Mouse (Mus musculus) lung, postnatal 36 days (tissue): ENCODE data around the gene Dnajb2.

Source experiments
- DNase-seq: peaks from one replicate; pipeline ENCODE4 v3.0.0; 2022; ENCODE audit warnings: mixed read lengths

The Dnajb2 gene

DNA sequence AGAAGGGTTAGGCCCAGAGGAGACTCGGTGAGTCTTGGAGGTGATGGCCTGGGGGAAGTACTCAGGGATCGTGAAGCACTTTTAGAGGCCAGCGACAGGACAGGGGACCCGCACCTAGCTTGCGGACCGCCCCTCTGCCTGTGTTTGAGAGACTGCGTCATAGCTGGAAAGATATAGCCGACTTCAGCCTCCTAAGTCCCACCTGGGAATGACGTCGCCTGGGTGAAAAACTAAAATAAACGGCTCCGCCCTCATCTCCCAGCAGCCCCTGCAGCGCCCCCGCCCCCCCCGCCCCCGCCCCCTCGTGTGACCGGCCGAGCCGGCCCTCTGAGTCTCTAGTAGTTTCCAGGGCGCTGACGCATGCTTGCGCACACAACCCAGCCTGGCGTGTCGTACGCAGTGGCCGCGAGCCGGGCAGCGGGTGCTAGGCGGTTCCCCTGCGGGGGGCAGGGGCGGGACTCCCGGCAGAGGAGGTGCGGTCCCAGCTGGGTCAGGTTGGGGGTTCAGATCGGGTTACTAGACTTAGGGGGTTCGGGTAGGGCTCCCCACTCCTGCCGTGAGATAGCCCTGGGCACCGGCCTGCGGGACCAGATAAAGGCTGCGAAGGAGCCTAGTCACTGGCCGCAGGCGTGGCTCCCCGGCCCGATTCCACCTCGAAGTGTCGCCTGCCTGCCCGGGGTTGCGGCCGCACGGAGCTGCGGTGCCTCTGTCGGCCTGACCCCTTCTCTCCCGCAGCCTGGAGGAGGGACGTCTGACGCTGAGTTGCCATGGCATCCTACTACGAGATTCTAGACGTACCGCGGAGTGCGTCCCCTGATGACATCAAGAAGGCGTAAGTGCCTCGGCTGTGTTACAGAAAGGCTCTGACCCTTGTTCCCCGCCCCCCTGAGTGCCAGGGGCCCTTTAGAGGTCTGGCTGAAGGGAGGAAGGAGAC lies at the start of gene Dnajb2:
Gene Dnajb2, plus strand, starts transcription at position 290 of the 934 bp plus-strand sequence.
- DNase-seq, result peak; percentile 93

DNA sequence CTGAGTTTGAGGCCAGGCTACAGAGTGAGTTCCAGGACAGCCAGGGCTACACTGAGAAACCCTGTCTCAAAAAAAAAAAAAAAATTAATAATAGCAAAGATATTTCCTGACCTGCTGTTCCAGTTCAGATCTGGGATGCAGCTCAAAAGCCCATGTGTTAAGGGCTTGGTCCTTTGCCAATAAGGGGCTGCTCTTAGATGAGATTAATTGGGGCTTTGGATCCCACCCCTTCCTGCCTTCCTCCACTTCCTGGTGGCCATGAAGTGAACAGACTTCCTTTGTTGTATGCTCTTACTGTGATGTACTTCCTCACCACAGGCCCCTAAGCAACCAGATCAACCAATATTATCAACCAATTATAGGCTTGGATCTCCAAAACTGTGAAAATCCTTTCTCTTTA lies 49.1 kb upstream of the Dnajb2 start:
- DNase-seq, result no peak

DNA sequence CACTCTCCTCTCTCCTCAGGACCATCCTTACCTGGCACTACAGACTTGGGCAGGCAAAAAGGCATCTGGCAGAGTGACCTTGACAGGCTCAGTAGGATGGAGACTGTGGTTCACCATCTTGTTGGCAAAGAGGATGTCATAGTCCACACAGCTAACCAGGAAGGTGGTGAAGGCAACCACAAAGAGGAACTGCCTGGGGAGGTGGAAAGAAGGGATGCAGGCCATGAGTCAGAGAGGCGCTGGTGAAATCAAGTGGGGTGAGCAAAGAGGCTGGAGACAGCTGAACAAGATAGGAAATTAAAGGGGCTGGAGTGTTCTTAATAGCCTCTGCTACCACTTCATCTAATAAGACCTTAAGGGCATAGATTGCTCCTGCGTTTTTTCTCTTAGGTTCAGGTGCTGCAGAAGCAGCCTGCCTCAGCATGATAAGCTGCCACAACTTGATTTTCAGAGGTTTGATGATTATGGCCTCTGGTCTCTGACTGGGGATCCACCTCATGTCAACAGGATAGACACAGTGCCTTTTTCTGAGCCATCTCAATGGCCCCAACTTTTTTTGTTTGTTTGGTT lies 48.2 kb upstream of the Dnajb2 start:
- peak; percentile 47 for DNase-seq

GRCm38 (mm10) chr1:75190577-75190976 lies 45.6 kb upstream of the Dnajb2 start:
- no peak for DNase-seq

DNA sequence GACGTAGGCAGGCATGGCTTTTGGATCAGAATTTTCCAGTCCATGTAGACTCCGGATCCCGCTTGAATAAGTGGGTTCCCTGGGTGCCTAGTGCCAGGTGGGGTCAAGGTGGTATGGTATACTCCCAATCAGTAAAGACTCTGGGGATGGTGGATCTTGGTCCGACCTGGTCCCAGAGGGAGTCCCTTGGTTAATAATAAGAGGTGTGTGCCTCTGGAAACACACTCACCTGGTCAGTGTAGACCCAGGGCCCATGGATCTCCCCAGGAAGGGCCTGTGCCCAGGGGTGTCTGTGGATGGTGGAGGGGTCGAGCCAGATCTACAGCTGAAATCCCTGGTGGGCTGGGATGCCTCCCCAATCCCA lies 45.0 kb upstream of the Dnajb2 start:
- no peak for DNase-seq

- DNase-seq, result peak; percentile 99
These were observed 44.4 kb upstream of the Dnajb2 start, which contains the start of the genes Ankzf1 and Atg9a for GRCm38 (mm10) chr1:75191622-75192402. Gene Ankzf1 (plus strand): TSS chr1:75192151. Gene Atg9a (minus strand): TSS chr1:75192196.

DNA sequence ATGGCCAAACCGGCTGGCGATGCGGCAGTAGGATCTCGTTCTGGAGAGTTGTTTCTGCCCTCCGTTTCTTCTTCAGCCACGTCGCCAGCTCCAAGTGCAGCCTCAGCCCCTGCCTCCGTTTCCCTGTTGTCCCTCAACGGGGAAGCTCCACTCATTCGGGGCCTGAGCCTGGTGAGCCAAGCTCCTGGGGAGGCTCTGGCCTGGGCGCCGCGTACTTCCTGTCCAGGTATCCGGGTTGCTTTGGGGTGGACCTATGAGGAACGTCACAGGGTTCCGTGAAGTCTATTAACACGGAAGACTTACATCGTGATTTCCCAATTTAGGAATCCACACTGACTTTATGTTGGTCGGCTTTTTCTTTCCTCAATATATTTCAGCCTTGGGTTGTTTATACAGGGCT lies 43.8 kb upstream of the Dnajb2 start:
- peak; percentile 75 for DNase-seq

- no peak for DNase-seq
These were observed 35.0 kb upstream of the Dnajb2 start for GRCm38 (mm10) chr1:75201236-75201635.

DNA sequence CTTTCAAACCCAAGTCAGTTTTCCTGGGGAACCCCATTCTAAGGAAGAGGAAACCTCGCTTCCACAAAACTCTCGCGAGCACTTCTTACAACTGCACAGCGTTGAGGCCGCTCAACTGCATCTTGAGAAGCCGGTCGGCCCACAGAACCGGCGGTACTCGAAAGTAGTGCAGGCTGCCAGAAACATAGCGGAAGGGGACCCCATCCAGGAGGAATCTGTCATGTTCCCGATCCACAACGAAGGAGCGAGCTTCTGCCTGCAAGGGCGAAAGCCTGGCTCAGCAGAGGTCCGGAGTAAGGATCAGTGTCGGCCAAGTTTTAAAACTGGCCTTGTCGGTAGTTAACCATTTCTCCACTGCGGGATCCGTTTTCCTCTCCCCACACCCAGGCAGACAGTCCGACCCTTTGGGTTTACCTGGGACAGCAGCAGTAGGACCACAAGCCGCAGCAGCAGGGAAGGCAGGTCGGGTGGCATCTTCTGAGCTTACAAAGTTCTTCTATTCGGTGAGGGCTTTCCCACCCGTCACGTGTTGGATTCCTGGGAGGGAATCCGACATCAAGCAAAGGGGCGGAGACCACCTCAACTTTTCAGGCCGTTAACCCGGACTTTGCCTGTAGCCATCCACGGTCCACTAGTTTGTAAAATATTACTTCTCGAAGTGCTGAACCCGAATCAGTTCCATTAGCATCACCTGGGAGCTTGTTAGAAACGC lies 27.1 kb upstream of the Dnajb2 start:
- DNase-seq, result peak; percentile 66

GRCm38 (mm10) chr1:75210136-75211087 lies 25.8 kb upstream of the Dnajb2 start, which contains the start of the genes Glb1l and Stk16:
Gene Glb1l (minus strand): TSS chr1:75210813.
Gene Stk16 (plus strand): TSS chr1:75210838.
- peak; percentile 98 for DNase-seq

GRCm38 (mm10) chr1:75211141-75211708 lies 25.0 kb upstream of the Dnajb2 start:
- no peak for DNase-seq

GRCm38 (mm10) chr1:75212542-75212941 lies 23.7 kb upstream of the Dnajb2 start:
- no peak for DNase-seq

GRCm38 (mm10) chr1:75213096-75213495 lies 23.1 kb upstream of the Dnajb2 start:
- peak; percentile 58 for DNase-seq

- no peak for DNase-seq
These were observed 21.8 kb upstream of the Dnajb2 start for GRCm38 (mm10) chr1:75214442-75214841.

DNA sequence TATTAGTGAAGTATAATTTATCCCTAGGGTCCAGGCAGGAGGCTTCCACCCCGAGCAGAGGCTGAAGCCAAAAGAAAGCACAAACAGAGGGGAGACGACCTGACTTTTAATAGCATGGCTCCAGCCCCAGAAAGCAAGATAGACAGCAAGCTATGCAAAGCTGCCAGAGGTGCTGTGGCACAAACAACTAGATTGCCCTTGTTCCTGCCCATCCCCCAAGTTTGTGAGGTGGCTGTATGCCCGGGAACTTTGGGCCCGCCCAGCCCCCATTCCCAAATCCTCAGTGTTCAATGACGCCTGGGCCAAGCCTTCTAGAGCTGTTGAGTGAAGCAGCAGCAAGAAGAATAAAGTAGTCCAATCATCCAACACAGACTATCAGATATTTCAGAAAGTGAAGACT lies 21.3 kb upstream of the Dnajb2 start:
- DNase-seq, result no peak

- no peak for DNase-seq
These were observed 20.4 kb upstream of the Dnajb2 start for GRCm38 (mm10) chr1:75215785-75216184.

DNA sequence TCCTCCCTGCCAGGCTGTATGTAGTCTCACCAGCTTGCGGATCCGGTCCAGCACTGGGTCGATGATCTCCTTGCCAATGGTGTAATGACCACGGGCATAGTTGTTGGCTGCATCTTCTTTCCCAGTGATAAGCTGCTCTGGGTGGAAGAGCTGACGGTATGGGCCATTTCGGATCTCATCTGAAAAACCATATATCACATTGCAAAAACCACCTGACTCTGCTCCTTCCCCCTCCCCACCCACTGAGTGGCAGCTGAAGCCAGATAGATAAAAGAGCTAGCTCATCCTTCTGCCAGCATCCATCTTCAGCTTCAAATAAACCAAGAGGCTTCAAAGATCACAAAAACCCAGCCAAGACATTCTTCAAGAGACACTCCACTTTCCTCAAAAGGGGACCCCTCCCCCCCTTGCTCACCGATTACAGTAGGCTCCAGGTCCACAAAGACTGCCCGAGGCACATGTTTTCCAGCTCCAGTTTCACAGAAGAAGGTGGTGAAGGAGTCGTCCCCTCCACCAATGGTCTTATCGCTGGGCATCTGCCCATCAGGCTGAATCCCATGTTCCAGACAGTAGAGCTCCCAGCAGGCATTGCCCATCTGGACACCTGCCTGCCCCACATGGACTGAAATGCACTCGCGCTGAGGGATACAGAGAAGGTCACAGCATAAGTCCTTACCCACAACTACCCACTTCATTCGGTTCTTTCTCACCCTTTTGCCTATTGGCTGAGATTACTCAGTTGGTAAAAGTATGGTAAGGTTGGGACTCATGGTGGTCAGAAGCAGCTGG lies 19.2 kb upstream of the Dnajb2 start:
- no peak for DNase-seq

DNA sequence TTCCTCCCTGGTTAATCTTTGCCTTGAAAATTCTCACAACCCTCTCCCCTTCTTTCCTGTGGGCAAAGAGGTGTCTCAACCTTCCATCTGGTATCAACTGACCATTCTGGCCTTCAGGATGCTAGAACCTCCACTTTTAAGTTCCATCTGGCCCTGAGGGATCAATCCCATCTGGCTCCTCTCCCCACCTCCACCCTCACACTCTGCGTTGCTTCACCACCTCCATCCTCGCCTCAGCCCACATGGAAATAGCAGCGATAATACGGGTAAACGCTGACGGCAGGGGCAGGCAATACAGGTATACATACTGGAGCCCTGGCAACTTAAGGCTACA lies 18.3 kb upstream of the Dnajb2 start:
- no peak for DNase-seq

DNA sequence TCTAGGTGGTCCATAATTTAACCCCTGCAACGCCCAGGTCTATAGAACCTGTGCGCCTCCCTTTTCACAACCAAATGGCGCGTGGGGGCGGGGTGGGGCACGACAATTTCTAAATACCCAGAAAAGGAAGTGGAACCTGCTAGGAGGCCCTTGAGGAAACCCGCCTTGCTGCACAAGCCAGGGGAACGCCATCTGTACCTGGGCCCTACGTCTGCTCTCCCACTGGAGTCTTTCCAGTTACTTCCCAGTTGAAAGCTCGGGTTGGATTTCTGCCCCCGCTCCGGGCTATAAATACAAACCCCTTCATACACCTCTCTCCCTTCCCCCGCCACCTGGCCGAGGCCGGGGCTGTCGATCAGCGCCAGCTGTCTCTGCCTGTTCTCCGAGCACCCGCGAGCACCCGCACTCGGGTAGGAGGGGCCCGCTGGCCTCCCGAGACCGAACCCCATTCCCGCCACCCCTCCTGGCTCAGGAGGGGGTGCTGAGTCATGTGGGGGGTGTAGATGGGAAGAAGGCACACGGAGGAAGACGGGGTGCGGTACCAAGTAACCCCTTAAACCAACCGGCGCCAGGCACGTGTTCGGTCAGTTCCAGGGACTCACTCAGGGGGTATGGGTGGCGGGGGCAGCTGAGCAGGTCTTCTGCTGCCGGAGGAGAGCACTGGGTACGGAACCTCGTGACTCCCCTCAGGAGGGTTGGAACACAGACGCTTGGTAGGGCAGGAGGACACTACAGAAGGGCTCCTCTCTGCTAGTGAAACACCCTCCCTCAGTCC lies 17.8 kb upstream of the Dnajb2 start:
- DNase-seq, result peak; percentile 72
